Mouse (Mus musculus) T-cell, adult 2 months (primary cell): ENCODE measurements around the gene Gsta3.
A peak's percentile ranks its signal among the peaks of the same experiment; 100 is the strongest.
"Not testable (repeated sequence)": the region's sequence is repeated elsewhere in the genome, so short reads cannot be mapped to it uniquely, and the experiment has no call there.

Experiments
- DNase-seq: peaks from one replicate; pipeline ENCODE4 v3.0.0; 2022; ENCODE audit warnings: low spot score

Gene Gsta3

GRCm38 (mm10) chr1:21253856-21254255 lies 13.5 kb downstream of the Gsta3 start:
- no peak for DNase-seq

- no peak for DNase-seq
These were observed 15.4 kb downstream of the Gsta3 start for GRCm38 (mm10) chr1:21255625-21256345.

GRCm38 (mm10) chr1:21256391-21256790 lies 16.0 kb downstream of the Gsta3 start:
- no peak for DNase-seq

GRCm38 (mm10) chr1:21256871-21257270 lies 16.5 kb downstream of the Gsta3 start:
- no peak for DNase-seq

GRCm38 (mm10) chr1:21259981-21260380 lies 19.6 kb downstream of the Gsta3 start:
- DNase-seq, result not testable (repeated sequence)

- no peak for DNase-seq
These were observed 22.0 kb downstream of the Gsta3 start for GRCm38 (mm10) chr1:21262401-21262800.

- DNase-seq, result no peak
These were observed 23.6 kb downstream of the Gsta3 start for GRCm38 (mm10) chr1:21263986-21264385.

- no peak for DNase-seq
These were observed 24.4 kb downstream of the Gsta3 start for GRCm38 (mm10) chr1:21264747-21265146.

GRCm38 (mm10) chr1:21266766-21267165 lies 26.4 kb downstream of the Gsta3 start:
- DNase-seq, result no peak

- not testable (repeated sequence) for DNase-seq
These were observed 27.1 kb downstream of the Gsta3 start for GRCm38 (mm10) chr1:21267466-21267865.

GRCm38 (mm10) chr1:21271343-21272055 lies 31.1 kb downstream of the Gsta3 start:
- peak; percentile 65 for DNase-seq

- DNase-seq, result no peak
These were observed 31.7 kb downstream of the Gsta3 start for GRCm38 (mm10) chr1:21272056-21272431.

- no peak for DNase-seq
These were observed 32.7 kb downstream of the Gsta3 start for GRCm38 (mm10) chr1:21273091-21273490.

GRCm38 (mm10) chr1:21274437-21275040 lies 34.1 kb downstream of the Gsta3 start:
- no peak for DNase-seq

- not testable (repeated sequence) for DNase-seq
These were observed 35.0 kb downstream of the Gsta3 start for GRCm38 (mm10) chr1:21275366-21275765.

GRCm38 (mm10) chr1:21276158-21276557 lies 35.8 kb downstream of the Gsta3 start:
- DNase-seq, result not testable (repeated sequence)

- DNase-seq, result no peak
These were observed 39.9 kb downstream of the Gsta3 start for GRCm38 (mm10) chr1:21280306-21280705.

GRCm38 (mm10) chr1:21284644-21285043 lies 44.3 kb downstream of the Gsta3 start:
- DNase-seq, result not testable (repeated sequence)

- no peak for DNase-seq
These were observed 51.0 kb downstream of the Gsta3 start for GRCm38 (mm10) chr1:21291394-21291793.

GRCm38 (mm10) chr1:21292590-21292989 lies 52.2 kb downstream of the Gsta3 start:
- no peak for DNase-seq

GRCm38 (mm10) chr1:21296169-21296568 lies 55.8 kb downstream of the Gsta3 start:
- DNase-seq, result no peak

- DNase-seq, result no peak
These were observed 57.7 kb downstream of the Gsta3 start for GRCm38 (mm10) chr1:21298114-21298513.

GRCm38 (mm10) chr1:21299826-21300225 lies 59.4 kb downstream of the Gsta3 start:
- no peak for DNase-seq
